Mouse (Mus musculus) stomach, embryonic 14.5 days (tissue): ENCODE data around the gene Wdr1. TPM values are rescaled to one million over a fixed set of nuclear protein-coding genes. Genes with fewer than 3 reads are reported as not detected.

Source experiments
- ATAC-seq: fragments of 200-750 bp; cut with Nextera tagmentation; 2 replicates; pipeline ENCODE4 v1.8.0; 2017; ENCODE audit warnings: low read depth, moderate TSS enrichment; ENCODE audit not compliant: insufficient number of reproducible peaks, insufficient read depth, low FRiP score
- H3K27ac ChIP-seq: fragments of 300-500 bp; sonication (generic); 2 replicates; pipeline ENCODE4 v1.5.1; 2014; ENCODE audit warnings: mild to moderate bottlenecking, low read length, moderate library complexity, mixed read lengths
- H3K27me3 ChIP-seq: fragments of 300-500 bp; sonication (generic); 2 replicates; pipeline ENCODE4 v1.6.1; 2014; ENCODE audit warnings: low read length, control low read depth, mixed read lengths; ENCODE audit not compliant: control insufficient read depth, insufficient read depth
- H3K36me3 ChIP-seq: fragments of 300-500 bp; sonication (generic); 2 replicates; pipeline ENCODE4 v1.6.1; 2014; ENCODE audit warnings: mild to moderate bottlenecking, control low read depth, low read length, moderate library complexity, mixed read lengths; ENCODE audit not compliant: control insufficient read depth, insufficient read depth
- H3K4me1 ChIP-seq: fragments of 300-500 bp; sonication (generic); 2 replicates; pipeline ENCODE4 v1.6.1; 2014; ENCODE audit warnings: low read length, control low read depth, mixed read lengths; ENCODE audit not compliant: control insufficient read depth, insufficient read depth
- H3K4me2 ChIP-seq: fragments of 300-500 bp; sonication (generic); replicated peaks from 2 replicates; pipeline ENCODE4 v1.6.1; 2014; ENCODE audit warnings: low read depth, low read length, control low read depth
- H3K4me3 ChIP-seq: fragments of 300-500 bp; sonication (generic); 2 replicates; pipeline ENCODE4 v1.5.1; 2014; ENCODE audit warnings: low read depth, low read length, control low read depth
- H3K9ac ChIP-seq: fragments of 300-500 bp; sonication (generic); replicated peaks from 2 replicates; pipeline ENCODE4 v1.6.1; 2014; ENCODE audit warnings: low read depth, mild to moderate bottlenecking, control low read depth, low read length, moderate library complexity, mixed read lengths
- H3K9me3 ChIP-seq: fragments of 300-500 bp; sonication (generic); 2 replicates; pipeline ENCODE4 v1.6.1; 2016; ENCODE audit warnings: low read depth, low read length, control low read depth; ENCODE audit not compliant: control insufficient read depth
- WGBS: fragments of 180-500 bp; shearing (Covaris S2); extraction: QIAGEN DNeasy Blood & Tissue Kit; methylation state at CpG from one replicate; pipeline ENCODE4 v1.1.7; 2014; 5-methylcytosine and 5-hydroxymethylcytosine counted together
- polyA plus RNA-seq: library from polyadenylated mRNA; unstranded; fragments of >200 nt; fragmentation: Nextera tagmentation; extraction: Ambion mirVana; gene quantifications from 2 replicates; pipeline ENCODE4 v1.2.1, GENCODE M21; 2014

The Wdr1 gene
- polyA plus RNA-seq, 1 experiment from 2014 or later, result 252 TPM

DNA sequence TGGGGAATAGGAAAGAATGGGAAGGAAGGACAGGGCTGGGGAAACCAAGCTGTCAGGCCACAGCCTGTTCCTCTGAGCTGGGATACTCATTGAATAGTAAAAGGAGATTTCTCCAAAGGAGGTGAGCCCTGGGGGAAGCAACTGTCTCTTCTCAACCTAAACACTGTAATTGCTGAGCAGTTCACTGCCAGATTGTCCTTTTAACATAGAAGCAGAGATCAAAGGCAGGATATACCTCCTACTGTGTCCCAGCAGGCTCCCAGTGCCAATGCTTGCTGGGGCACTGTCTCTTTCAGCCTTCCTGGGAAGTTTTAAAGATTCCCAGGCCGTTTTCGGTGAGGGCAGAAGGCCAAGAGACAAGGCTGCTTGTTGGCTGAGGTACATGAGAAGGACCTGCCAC is 50.0 kb downstream of the Wdr1 start:
- Histone ChIP-seq H3K4me1 (no peaks in the 10 kb centered on the region), H3K9ac (no peak overlapping the region), H3K27ac (no peak overlapping the region), H3K4me2 (no peak overlapping the region), H3K27me3 (no peaks in the 10 kb centered on the region), H3K9me3 (no peaks in the 10 kb centered on the region), H3K36me3 (no peaks in the 10 kb centered on the region), H3K4me3 (no peak overlapping the region)
- WGBS, result 14% methylated on average over 2 of the region's 2 CpGs
- no peak for ATAC-seq

DNA sequence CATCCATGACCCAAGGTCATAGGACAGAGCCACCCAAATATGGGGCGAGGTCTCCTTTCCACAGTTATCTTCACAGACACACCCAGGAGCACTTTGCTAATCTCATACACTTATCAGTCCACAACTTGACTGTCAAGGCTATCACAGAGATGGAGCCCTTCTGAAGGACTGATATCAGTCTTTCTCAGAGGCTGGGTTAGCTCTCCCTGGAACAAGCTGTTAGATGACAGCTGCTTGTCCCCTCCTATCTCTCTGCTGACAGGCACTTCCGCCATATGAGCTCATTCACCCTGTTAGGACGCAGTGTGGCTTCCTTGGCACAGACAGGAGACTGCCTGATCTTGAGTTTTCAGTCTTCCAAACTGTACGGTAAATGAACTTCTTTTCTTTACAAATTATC is 53.5 kb downstream of the Wdr1 start:
- Histone ChIP-seq H3K27me3 (no peaks in the 10 kb centered on the region), H3K27ac (no peak overlapping the region), H3K4me3 (no peak overlapping the region), H3K4me2 (no peak overlapping the region), H3K9me3 (no peaks in the 10 kb centered on the region), H3K4me1 (no peaks in the 10 kb centered on the region), H3K9ac (no peak overlapping the region), H3K36me3 (no peaks in the 10 kb centered on the region)
- 84% methylated on average over 4 of the region's 4 CpGs for WGBS
- ATAC-seq, result peak; percentile 58; the same call in 1 of the 2 replicates

DNA sequence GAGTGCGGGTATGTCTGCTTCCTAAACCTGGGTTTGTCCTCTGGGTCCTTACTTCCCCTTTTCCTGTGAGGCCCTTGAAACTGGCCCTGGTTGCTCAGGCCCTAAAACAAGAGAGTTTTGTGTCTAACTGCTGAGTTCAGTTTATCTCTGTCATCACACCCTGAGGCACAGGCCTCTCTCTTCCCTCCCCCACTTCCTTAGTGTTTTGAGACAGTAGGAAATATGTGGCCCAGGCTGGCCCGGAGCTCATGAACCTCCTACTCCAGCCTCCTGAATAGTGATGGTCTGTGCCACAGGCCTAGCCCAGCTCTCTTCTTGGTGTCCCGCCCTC is 57.6 kb downstream of the Wdr1 start:
- Histone ChIP-seq H3K27me3 (no peaks in the 10 kb centered on the region), H3K36me3 (no peaks in the 10 kb centered on the region), H3K4me3 (no peak overlapping the region), H3K4me2 (no peak overlapping the region), H3K4me1 (no peaks in the 10 kb centered on the region), H3K9me3 (no peaks in the 10 kb centered on the region), H3K9ac (no peak overlapping the region), H3K27ac (no peak overlapping the region)
- WGBS, result 69% methylated on average over 3 of the region's 3 CpGs
- no peak for ATAC-seq

DNA sequence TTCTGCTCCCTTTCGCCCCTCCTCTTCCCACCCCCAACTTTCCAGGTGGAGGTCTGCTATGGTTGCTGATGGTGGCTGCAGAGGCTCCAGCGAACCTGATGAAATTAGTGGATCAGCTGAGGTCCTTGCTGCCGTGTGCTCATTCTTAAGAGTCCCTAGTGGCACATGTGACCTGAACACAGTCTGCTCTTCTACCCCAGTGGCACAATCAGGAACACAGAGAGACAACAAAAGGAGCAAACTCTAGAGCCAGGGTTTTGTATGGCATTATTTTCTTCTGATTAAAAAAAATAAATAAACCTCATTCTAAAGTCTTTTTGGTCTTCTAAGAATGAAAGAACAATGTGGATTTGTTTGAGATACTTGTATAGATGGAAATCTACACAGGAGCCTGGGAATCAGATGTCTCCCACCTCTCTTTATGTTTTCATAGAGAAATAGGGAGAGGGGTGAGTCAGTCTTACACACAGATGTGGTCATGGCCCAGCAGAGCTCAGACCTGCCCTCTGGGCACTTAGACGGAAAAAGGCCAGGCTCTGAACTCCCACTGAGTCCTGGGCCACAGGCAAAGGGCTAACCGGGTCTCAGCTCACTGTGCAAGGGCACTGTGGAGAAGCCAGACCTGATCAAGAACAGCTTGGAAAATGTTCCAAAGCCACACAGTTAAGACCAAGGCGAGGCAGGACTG is 58.1 kb downstream of the Wdr1 start:
- Histone ChIP-seq H3K4me2 (no peak overlapping the region), H3K9ac (no peak overlapping the region), H3K27me3 (no peaks in the 10 kb centered on the region), H3K4me1 (no peaks in the 10 kb centered on the region), H3K27ac (no peak overlapping the region), H3K36me3 (no peaks in the 10 kb centered on the region), H3K9me3 (no peaks in the 10 kb centered on the region), H3K4me3 (no peak overlapping the region)
- no peak for ATAC-seq
- 61% methylated on average over 6 of the region's 6 CpGs for WGBS

DNA sequence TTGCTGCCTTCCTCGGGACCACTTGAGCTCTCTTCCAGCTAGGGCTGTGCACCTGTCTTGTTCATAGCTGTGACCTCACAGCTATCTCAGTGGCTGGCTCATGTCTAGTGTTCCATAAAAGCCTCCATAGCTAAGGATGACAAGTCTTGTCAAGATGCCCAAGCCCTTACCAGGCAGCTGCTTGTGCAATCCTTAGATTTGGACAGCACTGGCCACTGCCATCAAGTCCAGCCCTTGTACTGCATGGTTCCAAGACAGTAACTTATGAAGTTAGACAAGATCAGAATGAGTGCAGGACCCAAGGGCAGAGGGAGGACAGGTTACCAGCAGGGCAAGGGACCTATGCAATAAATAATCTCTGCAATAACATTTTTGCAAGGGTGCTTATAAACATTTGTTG is 58.9 kb downstream of the Wdr1 start:
- H3K4me3 ChIP-seq, result no peak overlapping the region
- H3K9ac ChIP-seq, result no peak overlapping the region
- H3K36me3 ChIP-seq, result no peaks in the 10 kb centered on the region
- H3K4me1 ChIP-seq, result no peaks in the 10 kb centered on the region
- no peak overlapping the region for H3K4me2 ChIP-seq
- WGBS, result 89% methylated on average over 1 of the region's 1 CpGs
- H3K9me3 ChIP-seq, result no peaks in the 10 kb centered on the region
- H3K27ac ChIP-seq, result no peak overlapping the region
- H3K27me3 ChIP-seq, result no peaks in the 10 kb centered on the region
- no peak for ATAC-seq

DNA sequence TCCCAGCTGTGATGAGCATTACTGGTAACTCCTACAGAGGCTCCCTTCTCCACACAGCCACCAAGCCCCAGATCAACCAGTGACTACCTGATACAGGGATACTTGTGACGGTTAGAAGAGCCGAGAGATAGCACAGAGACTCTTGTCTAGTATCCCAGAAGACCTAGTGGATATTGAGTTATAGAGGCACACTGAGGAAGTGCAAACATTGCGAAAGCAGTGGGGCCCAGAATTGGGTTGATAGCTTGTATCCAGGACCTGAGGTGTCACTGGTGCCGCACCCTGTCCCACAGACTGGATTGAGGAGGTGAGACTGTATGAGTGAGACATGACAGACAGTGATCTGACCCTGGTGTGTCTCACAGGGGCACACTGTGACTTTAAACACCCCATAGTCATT is 60.0 kb downstream of the Wdr1 start, which contains the start of gene Slc2a9:
Gene Slc2a9, minus strand, starts transcription at position 152 of the 400 bp plus-strand sequence.
- Histone ChIP-seq H3K27me3 (no peaks in the 10 kb centered on the region), H3K4me1 (no peaks in the 10 kb centered on the region), H3K36me3 (no peaks in the 10 kb centered on the region), H3K4me3 (no peak within 1 kb of the TSS), H3K27ac (no peak within 1 kb of the TSS), H3K4me2 (no peak within 1 kb of the TSS), H3K9ac (no peak within 1 kb of the TSS), H3K9me3 (no peaks in the 10 kb centered on the region)
- 89% methylated on average over 4 of the region's 4 CpGs for WGBS
- no peak for ATAC-seq

DNA sequence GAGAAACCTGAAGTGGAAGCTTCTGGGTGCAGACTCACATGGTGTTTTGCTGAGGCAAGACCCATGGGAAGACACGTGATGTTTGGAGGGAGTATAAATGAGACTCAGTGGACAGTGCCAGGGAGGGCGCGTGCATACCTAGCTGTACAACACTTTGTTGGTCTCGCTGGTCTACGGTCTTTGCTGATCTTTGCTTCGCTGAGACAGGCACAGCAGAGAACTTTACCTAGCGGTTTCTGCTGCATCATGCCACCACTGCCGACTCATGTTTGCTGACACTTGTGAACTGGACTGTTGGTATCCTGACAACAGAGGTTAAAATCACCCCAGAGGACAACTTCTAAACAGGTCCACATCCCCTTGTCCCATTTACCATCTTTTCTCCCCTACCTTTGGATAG is 63.0 kb downstream of the Wdr1 start:
- no peak overlapping the region for H3K4me2 ChIP-seq
- H3K4me3 ChIP-seq, result no peak overlapping the region
- no peaks in the 10 kb centered on the region for H3K4me1 ChIP-seq
- H3K27me3 ChIP-seq, result no peaks in the 10 kb centered on the region
- H3K9ac ChIP-seq, result no peak overlapping the region
- 87% methylated on average over 8 of the region's 8 CpGs for WGBS
- ATAC-seq, result no peak
- no peak overlapping the region for H3K27ac ChIP-seq
- no peaks in the 10 kb centered on the region for H3K36me3 ChIP-seq
- H3K9me3 ChIP-seq, result no peaks in the 10 kb centered on the region

DNA sequence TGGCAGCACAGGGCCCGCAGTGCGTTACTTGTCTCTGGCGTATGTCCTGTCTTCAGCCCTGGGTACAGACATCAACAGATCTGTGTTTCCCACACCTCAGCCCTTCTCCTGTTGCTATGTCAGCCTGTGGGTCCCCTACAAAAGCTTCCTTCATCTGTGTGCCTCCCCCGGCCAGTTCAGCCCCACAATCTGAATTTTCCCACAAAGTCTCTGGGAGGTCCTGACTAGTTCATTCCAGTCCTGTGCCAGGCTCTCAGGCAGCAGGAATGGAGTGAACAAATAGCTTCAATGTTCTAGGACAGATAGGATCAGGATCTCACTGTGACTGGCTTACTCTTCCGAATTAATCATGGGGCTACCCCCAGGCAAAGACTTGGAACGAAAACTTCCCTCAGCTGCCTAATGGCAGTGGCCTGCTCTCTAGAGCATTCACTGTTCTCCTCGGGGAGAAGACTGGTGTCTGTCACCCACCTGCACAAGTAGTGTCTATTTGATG is 63.7 kb downstream of the Wdr1 start:
- WGBS, result 83% methylated on average over 7 of the region's 7 CpGs
- no peaks in the 10 kb centered on the region for H3K9me3 ChIP-seq
- H3K27me3 ChIP-seq, result no peaks in the 10 kb centered on the region
- peak; percentile 34; the same call in 1 of the 2 replicates for ATAC-seq
- no peak overlapping the region for H3K4me2 ChIP-seq
- H3K9ac ChIP-seq, result no peak overlapping the region
- no peak overlapping the region for H3K4me3 ChIP-seq
- no peaks in the 10 kb centered on the region for H3K4me1 ChIP-seq
- H3K36me3 ChIP-seq, result no peaks in the 10 kb centered on the region
- no peak overlapping the region for H3K27ac ChIP-seq

DNA sequence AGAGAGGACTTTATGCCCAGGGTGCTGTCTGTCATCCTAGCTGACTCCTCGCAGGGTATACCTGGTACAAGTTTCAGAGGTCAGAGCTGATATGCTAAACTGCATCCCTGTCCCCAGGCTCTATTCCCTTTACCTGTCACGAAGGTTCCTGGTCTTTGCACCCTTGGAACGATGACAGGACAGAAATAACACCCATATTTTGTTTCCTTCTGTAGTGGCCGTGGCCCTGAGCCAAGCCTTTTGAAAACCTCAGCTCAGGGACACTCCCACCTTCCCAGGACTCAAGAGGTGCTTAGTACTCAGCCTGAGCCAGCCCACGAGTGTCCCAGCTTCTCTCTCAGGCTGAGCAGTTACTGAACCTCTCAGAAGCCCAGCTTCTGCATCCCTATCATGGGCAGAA is 64.5 kb downstream of the Wdr1 start:
- 70% methylated on average over 5 of the region's 5 CpGs for WGBS
- no peak for ATAC-seq
- no peak overlapping the region for H3K4me2 ChIP-seq
- no peaks in the 10 kb centered on the region for H3K9me3 ChIP-seq
- no peaks in the 10 kb centered on the region for H3K36me3 ChIP-seq
- no peak overlapping the region for H3K4me3 ChIP-seq
- no peaks in the 10 kb centered on the region for H3K27me3 ChIP-seq
- no peak overlapping the region for H3K9ac ChIP-seq
- no peak overlapping the region for H3K27ac ChIP-seq
- no peaks in the 10 kb centered on the region for H3K4me1 ChIP-seq
